In genomic region chr19:5688200-5689087, GRCm38 (mm10) we compare ENCODE assay signal across 8 mouse cellular contexts. TPM values are rescaled to one million over a fixed set of nuclear protein-coding genes. Genes with fewer than 3 reads are reported as not detected.
DNase-seq lines count a peak whose midpoint lies in the region; ATAC-seq and TF ChIP-seq lines count a peak whose summit lies in the region.

Map3k11 (plus strand) TSS chr19:5688742.
Pcnx3 (minus strand) TSS chr19:5688908.

- peak; percentile 67; the same call in 1 of the 2 replicates for TF ChIP-seq POLR2A in bone marrow, adult 2 months (IDR thresholded peaks at IDR 0.05; ENCODE audit: borderline replicate concordance, control insufficient read depth, low read depth, low read length)
- 0 out of 2 replicates have a peak, but pooled peaks have one; percentile 35 for TF ChIP-seq POLR2A in limb, embryonic 14.5 days (IDR thresholded peaks at IDR 0.05; ENCODE audit: borderline replicate concordance, extremely low read depth, insufficient read depth, insufficient read length)

- peaks cover 43% of the 10 kb centered on the region for H3K36me3 ChIP-seq in embryonic facial prominence, embryonic 15.5 days
- H3K36me3 ChIP-seq in limb, embryonic 14.5 days (ENCODE audit: control insufficient read depth, insufficient read depth, low read length), result peaks cover 60% of the 10 kb centered on the region
- H3K36me3 ChIP-seq in midbrain, postnatal 0 days (ENCODE audit: insufficient read depth, low read length), result peaks cover 38% of the 10 kb centered on the region

- TF ChIP-seq CTCF in bone marrow, adult 2 months (IDR thresholded peaks at IDR 0.05; ENCODE audit: control insufficient read depth, insufficient read depth, low read length), result no peak
- peak; percentile 57 for TF ChIP-seq CTCF in midbrain, postnatal 0 days (IDR thresholded peaks at IDR 0.05)

- DNase-seq in 416B (ENCODE audit: low read depth), result peak; percentile 99
- peak; percentile 98 for DNase-seq in heart, adult 8-10 months (ENCODE audit: low spot score)
- DNase-seq in kidney, adult 9 months, result peak; percentile 99
- DNase-seq in limb, embryonic 14.5 days (ENCODE audit: low spot score), result peak; percentile 99
- DNase-seq in midbrain, postnatal 0 days (ENCODE audit: low spot score), result peak; percentile 99
- DNase-seq in spleen, postnatal 14 days (ENCODE audit: low spot score in 2 of 2), result peak; percentile 90 to 92

- peak within 1 kb of the TSS; percentile 84 for H3K4me3 ChIP-seq in bone marrow, adult 2 months (replicated peaks; ENCODE audit: control insufficient read depth, low read depth, low read length)
- H3K4me3 ChIP-seq in embryonic facial prominence, embryonic 15.5 days (replicated peaks), result peak within 1 kb of the TSS; percentile 75
- H3K4me3 ChIP-seq in limb, embryonic 14.5 days (replicated peaks; ENCODE audit: low read length), result peak within 1 kb of the TSS; percentile 88
- H3K4me3 ChIP-seq in midbrain, postnatal 0 days (ENCODE audit: low read depth, low read length), result peak within 1 kb of the TSS; percentile 92

- H3K27ac ChIP-seq in bone marrow, adult 2 months (ENCODE audit: control insufficient read depth, insufficient read depth, low read depth, low read length, poor library complexity), result peak within 1 kb of the TSS; percentile 94
- H3K27ac ChIP-seq in embryonic facial prominence, embryonic 15.5 days (replicated peaks), result peak within 1 kb of the TSS; percentile 97
- peak within 1 kb of the TSS; percentile 91 for H3K27ac ChIP-seq in limb, embryonic 14.5 days (replicated peaks; ENCODE audit: low read depth, low read length)
- H3K27ac ChIP-seq in midbrain, postnatal 0 days (ENCODE audit: low read depth, low read length), result peak within 1 kb of the TSS; percentile 76

- peak; percentile 94 for ATAC-seq in embryonic facial prominence, embryonic 15.5 days (ENCODE audit: insufficient number of reproducible peaks, low FRiP score, low TSS enrichment, low read depth)
- peak; percentile 93 for ATAC-seq in limb, embryonic 14.5 days (ENCODE audit: low FRiP score, low read depth)
- peak; percentile 94 for ATAC-seq in midbrain, postnatal 0 days (ENCODE audit: low FRiP score)

- WGBS in bone marrow, adult 2 months, result under 1% methylated on average over 69 of the region's 69 CpGs
- under 1% methylated on average over 69 of the region's 69 CpGs for WGBS in embryonic facial prominence, embryonic 15.5 days
- WGBS in limb, embryonic 14.5 days, result 3% methylated on average over 68 of the region's 69 CpGs
- WGBS in midbrain, postnatal 0 days, result under 1% methylated on average over 66 of the region's 69 CpGs

- H3K9ac ChIP-seq in embryonic facial prominence, embryonic 15.5 days, result peak within 1 kb of the TSS; percentile 80
- peak within 1 kb of the TSS; percentile 79 for H3K9ac ChIP-seq in limb, embryonic 14.5 days (ENCODE audit: low read depth, low read length, severe bottlenecking)
- peak within 1 kb of the TSS; percentile 89 for H3K9ac ChIP-seq in midbrain, postnatal 0 days (replicated peaks; ENCODE audit: low read length, poor library complexity, severe bottlenecking)

- H3K27me3 ChIP-seq in embryonic facial prominence, embryonic 15.5 days, result no peaks in the 10 kb centered on the region
- no peaks in the 10 kb centered on the region for H3K27me3 ChIP-seq in limb, embryonic 14.5 days (ENCODE audit: control insufficient read depth, insufficient read depth, low read length)
- H3K27me3 ChIP-seq in midbrain, postnatal 0 days (ENCODE audit: insufficient read depth, low read length), result no peaks in the 10 kb centered on the region

- H3K4me2 ChIP-seq in embryonic facial prominence, embryonic 15.5 days (replicated peaks), result peak within 1 kb of the TSS; percentile 94
- H3K4me2 ChIP-seq in limb, embryonic 14.5 days (replicated peaks; ENCODE audit: low read depth, low read length, severe bottlenecking), result peak within 1 kb of the TSS; percentile 77
- H3K4me2 ChIP-seq in midbrain, postnatal 0 days (ENCODE audit: low read depth, low read length, poor library complexity, severe bottlenecking), result peak within 1 kb of the TSS; percentile 100

- peaks cover 2% of the 10 kb centered on the region; the same call in 1 of the 2 replicates for H3K4me1 ChIP-seq in bone marrow, adult 2 months (ENCODE audit: control insufficient read depth, insufficient read depth, low read length)
- H3K4me1 ChIP-seq in embryonic facial prominence, embryonic 15.5 days, result peaks cover 45% of the 10 kb centered on the region
- H3K4me1 ChIP-seq in limb, embryonic 14.5 days (ENCODE audit: control insufficient read depth, insufficient read depth, low read length), result peaks cover 26% of the 10 kb centered on the region
- peaks cover 16% of the 10 kb centered on the region for H3K4me1 ChIP-seq in midbrain, postnatal 0 days (ENCODE audit: insufficient read depth, low read length)

- H3K9me3 ChIP-seq in embryonic facial prominence, embryonic 15.5 days (replicated peaks), result no peaks in the 10 kb centered on the region
- H3K9me3 ChIP-seq in limb, embryonic 14.5 days (ENCODE audit: control insufficient read depth, low read length), result no peaks in the 10 kb centered on the region
- H3K9me3 ChIP-seq in midbrain, postnatal 0 days (ENCODE audit: low read length), result no peaks in the 10 kb centered on the region

RNA-seq across cellular contexts. Expression of gene Map3k11, which starts in this region (rescaled TPM):
- 26.8 and 60.5 TPM in 2 replicates for polyA plus RNA-seq in bone marrow, adult 2 months (2011; ENCODE audit: insufficient read depth, insufficient read length, low replicate concordance, missing spikeins)
- 27.1 and 30.0 TPM in 2 replicates for polyA plus RNA-seq in embryonic facial prominence, embryonic 15.5 days (2015; fragmentation: Nextera tagmentation; extraction: Ambion mirVana)
- 10 to 100 TPM; 22.1 to 24.1 (median 23.2) TPM for total RNA-seq in heart, adult 8-10 months (2022)
- polyA plus RNA-seq in limb, embryonic 14.5 days (2012; rRNA removed), result 30.1 and 38.9 TPM in 2 replicates
- polyA plus RNA-seq in limb, embryonic 14.5 days (2014; fragmentation: Nextera tagmentation; extraction: Ambion mirVana), result 19.0 and 20.7 TPM in 2 replicates
- 18.3 and 24.0 TPM in 2 replicates for total RNA-seq in midbrain, postnatal 0 days (2014; rRNA removed)
- polyA plus RNA-seq in midbrain, postnatal 0 days (2015; fragmentation: Nextera tagmentation; extraction: Ambion mirVana), result 9.6 and 10.6 TPM in 2 replicates

RNA-seq across cellular contexts. Expression of gene Pcnx3, which starts in this region (rescaled TPM):
- 43.5 and 99.7 TPM in 2 replicates for polyA plus RNA-seq in bone marrow, adult 2 months (2011; ENCODE audit: insufficient read depth, insufficient read length, low replicate concordance, missing spikeins)
- polyA plus RNA-seq in embryonic facial prominence, embryonic 15.5 days (2015; fragmentation: Nextera tagmentation; extraction: Ambion mirVana), result 24.6 and 26.6 TPM in 2 replicates
- total RNA-seq in heart, adult 8-10 months (2022), result 10 to 100 TPM; 18.0 to 21.9 (median 19.8) TPM
- 101 and 160 TPM in 2 replicates for polyA plus RNA-seq in limb, embryonic 14.5 days (2012; rRNA removed)
- polyA plus RNA-seq in limb, embryonic 14.5 days (2014; fragmentation: Nextera tagmentation; extraction: Ambion mirVana), result 31.8 and 32.3 TPM in 2 replicates
- 95.5 and 103 TPM in 2 replicates for total RNA-seq in midbrain, postnatal 0 days (2014; rRNA removed)
- polyA plus RNA-seq in midbrain, postnatal 0 days (2015; fragmentation: Nextera tagmentation; extraction: Ambion mirVana), result 18.4 and 19.1 TPM in 2 replicates

Comparison
In these comparisons a context has a peak if more than half of its experiments do, and no peak if none do; other contexts are left out.
1. Peak in every context shown above with its lines: DNase-seq, ATAC-seq, H3K4me3 ChIP-seq and H3K27ac ChIP-seq.